Mouse (Mus musculus) heart, postnatal 0 days (tissue): Measurements from ENCODE around the gene Xrra1. TPM values are rescaled to one million over a fixed set of nuclear protein-coding genes. Genes with fewer than 3 reads are reported as not detected.

Experiments
- ATAC-seq: fragments of 200-750 bp; cut with Nextera tagmentation; 2 replicates; pipeline ENCODE4 v1.8.0; 2017; ENCODE audit warnings: low read depth, moderate number of reproducible peaks, moderate library complexity; ENCODE audit not compliant: insufficient read depth
- DNase-seq: peaks from one replicate; pipeline ENCODE4 v3.0.0-alpha.2; 2016; ENCODE audit warnings: low spot score
- H3K27ac ChIP-seq: fragments of 300-500 bp; sonication (generic); 2 replicates; pipeline ENCODE4 v1.5.1; 2014; ENCODE audit warnings: low read depth, mild to moderate bottlenecking
- H3K27me3 ChIP-seq: fragments of 300-500 bp; sonication (generic); 2 replicates; pipeline ENCODE4 v1.6.1; 2014; ENCODE audit warnings: low read length, mixed read lengths; ENCODE audit not compliant: control insufficient read depth, insufficient read depth
- H3K36me3 ChIP-seq: fragments of 300-500 bp; sonication (generic); replicated peaks from 2 replicates; pipeline ENCODE4 v1.6.1; 2014; ENCODE audit warnings: low read length, mixed read lengths; ENCODE audit not compliant: control insufficient read depth, insufficient read depth
- H3K4me1 ChIP-seq: fragments of 300-500 bp; sonication (generic); 2 replicates; pipeline ENCODE4 v1.6.1; 2014; ENCODE audit warnings: antibody characterized with exemption; ENCODE audit not compliant: control insufficient read depth, insufficient read depth
- H3K4me2 ChIP-seq: fragments of 300-500 bp; sonication (generic); 2 replicates; pipeline ENCODE4 v1.6.1; 2014; ENCODE audit warnings: low read depth, mild to moderate bottlenecking, low read length, moderate library complexity
- H3K4me3 ChIP-seq: fragments of 300-500 bp; sonication (generic); 2 replicates; pipeline ENCODE4 v1.5.1; 2014; ENCODE audit warnings: low read depth, low read length
- H3K9ac ChIP-seq: fragments of 300-500 bp; sonication (generic); replicated peaks from 2 replicates; pipeline ENCODE4 v1.6.1; 2014; ENCODE audit warnings: low read depth, low read length, mixed read lengths
- H3K9me3 ChIP-seq: fragments of 300-500 bp; sonication (generic); replicated peaks from 2 replicates; pipeline ENCODE4 v1.6.1; 2016; ENCODE audit warnings: low read length; ENCODE audit not compliant: control insufficient read depth
- CTCF ChIP-seq: IDR thresholded peaks from 2 replicates; pipeline ENCODE4 v1.5.1; 2016; ENCODE audit warnings: antibody characterized with exemption, control low read depth, low read depth
- EP300 ChIP-seq: IDR thresholded peaks from 2 replicates; pipeline ENCODE4 v1.6.1; 2016; ENCODE audit warnings: antibody characterized with exemption, low read depth
- WGBS: fragments of 180-500 bp; shearing (Covaris S2); extraction: QIAGEN DNeasy Blood & Tissue Kit; methylation state at CpG from one replicate; pipeline ENCODE4 v1.1.7; 2014; 5-methylcytosine and 5-hydroxymethylcytosine counted together
- polyA plus RNA-seq: library from polyadenylated mRNA; unstranded; fragments of >200 nt; fragmentation: Nextera tagmentation; extraction: Ambion mirVana; gene quantifications from 2 replicates; pipeline ENCODE4 v1.2.1, GENCODE M21; 2015
- total RNA-seq: library from RNA; depleted of rRNA; stranded (reverse); fragments of >200 nt; gene quantifications from 2 replicates; pipeline ENCODE4 v1.2.3, GENCODE M21; 2014; ENCODE audit warnings: low replicate concordance

Xrra1 gene
- total and polyA plus RNA-seq, 2 experiments from 2014 or later, result 0.08 TPM; not detected in 1

DNA sequence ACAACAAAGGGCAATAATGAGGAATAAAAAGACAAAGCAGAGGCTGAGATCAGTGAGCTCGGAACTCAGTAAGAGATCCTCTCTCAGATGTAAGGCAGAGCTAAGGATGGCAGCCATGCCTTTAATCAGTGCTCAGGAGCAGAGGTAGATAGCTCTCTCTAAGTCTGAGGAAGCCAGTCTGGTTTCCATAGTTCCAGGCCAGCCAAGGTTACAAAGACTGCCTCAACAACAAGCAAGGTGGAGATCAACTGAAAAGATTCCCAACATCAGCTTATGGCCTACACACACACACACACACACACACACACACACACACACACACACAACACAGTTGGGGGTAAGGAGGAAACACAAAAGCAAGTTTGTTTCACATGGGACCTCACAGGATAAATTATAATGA is 7.8 kb upstream of the Xrra1 start:
- Histone ChIP-seq H3K27ac (no peak overlapping the region), H3K36me3 (peaks cover 47% of the 10 kb centered on the region), H3K4me3 (no peak overlapping the region), H3K9me3 (no peaks in the 10 kb centered on the region), H3K27me3 (no peaks in the 10 kb centered on the region), H3K9ac (no peak overlapping the region), H3K4me1 (peaks cover 8% of the 10 kb centered on the region; the same call in 1 of the 2 replicates), H3K4me2 (no peak overlapping the region)
- TF ChIP-seq CTCF (no peak), EP300 (no peak)
- 65% methylated on average over 1 of the region's 1 CpGs for WGBS
- ATAC-seq (no peak), DNase-seq (no peak)

GRCm38 (mm10) chr7:99851618-99852017 is 7.3 kb upstream of the Xrra1 start:
- no peak overlapping the region for H3K4me2 ChIP-seq
- no peak overlapping the region for H3K4me3 ChIP-seq
- 72% methylated on average over 6 of the region's 6 CpGs for WGBS
- DNase-seq (no peak), ATAC-seq (no peak)
- peaks cover 43% of the 10 kb centered on the region for H3K36me3 ChIP-seq
- no peaks in the 10 kb centered on the region for H3K27me3 ChIP-seq
- H3K9me3 ChIP-seq, result no peaks in the 10 kb centered on the region
- H3K4me1 ChIP-seq, result 0 out of 2 replicates have a peak, but pooled peaks cover 5% of the 10 kb centered on the region
- no peak overlapping the region for H3K9ac ChIP-seq
- TF ChIP-seq CTCF (no peak), EP300 (no peak)
- no peak overlapping the region for H3K27ac ChIP-seq

DNA sequence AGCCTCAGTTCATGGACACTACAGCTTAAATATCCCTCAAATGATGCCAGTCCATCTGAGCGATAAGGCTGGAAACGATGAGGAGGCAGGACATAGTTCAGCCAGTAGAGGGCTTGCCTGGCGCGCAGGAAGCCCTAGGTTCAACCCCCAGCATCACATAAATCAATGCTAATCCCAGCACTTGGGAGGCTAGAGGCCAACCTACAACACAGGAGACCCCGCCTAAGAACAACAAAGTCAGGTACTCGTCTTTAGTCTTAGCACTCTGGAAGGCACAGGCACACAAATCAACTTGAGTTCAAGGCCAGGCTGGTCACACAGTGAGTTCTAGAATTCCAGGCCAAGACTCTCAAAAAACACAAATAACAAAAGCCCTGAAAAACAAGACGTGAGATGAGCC is 5.6 kb upstream of the Xrra1 start:
- Histone ChIP-seq H3K27me3 (no peaks in the 10 kb centered on the region), H3K9ac (no peak overlapping the region), H3K4me1 (peaks cover 13% of the 10 kb centered on the region), H3K36me3 (peaks cover 30% of the 10 kb centered on the region), H3K27ac (no peak overlapping the region), H3K4me3 (no peak overlapping the region), H3K4me2 (no peak overlapping the region), H3K9me3 (no peaks in the 10 kb centered on the region)
- DNase-seq (no peak), ATAC-seq (no peak)
- TF ChIP-seq EP300 (no peak), CTCF (no peak)
- WGBS, result 80% methylated on average over 7 of the region's 7 CpGs

GRCm38 (mm10) chr7:99854311-99854710 is 4.6 kb upstream of the Xrra1 start:
- TF ChIP-seq EP300 (no peak), CTCF (no peak)
- Histone ChIP-seq H3K9me3 (no peaks in the 10 kb centered on the region), H3K9ac (no peak overlapping the region), H3K36me3 (peaks cover 22% of the 10 kb centered on the region), H3K4me1 (peaks cover 13% of the 10 kb centered on the region), H3K4me3 (no peak overlapping the region), H3K27me3 (no peaks in the 10 kb centered on the region), H3K4me2 (no peak overlapping the region), H3K27ac (no peak overlapping the region)
- ATAC-seq (no peak), DNase-seq (no peak)
- 70% methylated on average over 4 of the region's 4 CpGs for WGBS

DNA sequence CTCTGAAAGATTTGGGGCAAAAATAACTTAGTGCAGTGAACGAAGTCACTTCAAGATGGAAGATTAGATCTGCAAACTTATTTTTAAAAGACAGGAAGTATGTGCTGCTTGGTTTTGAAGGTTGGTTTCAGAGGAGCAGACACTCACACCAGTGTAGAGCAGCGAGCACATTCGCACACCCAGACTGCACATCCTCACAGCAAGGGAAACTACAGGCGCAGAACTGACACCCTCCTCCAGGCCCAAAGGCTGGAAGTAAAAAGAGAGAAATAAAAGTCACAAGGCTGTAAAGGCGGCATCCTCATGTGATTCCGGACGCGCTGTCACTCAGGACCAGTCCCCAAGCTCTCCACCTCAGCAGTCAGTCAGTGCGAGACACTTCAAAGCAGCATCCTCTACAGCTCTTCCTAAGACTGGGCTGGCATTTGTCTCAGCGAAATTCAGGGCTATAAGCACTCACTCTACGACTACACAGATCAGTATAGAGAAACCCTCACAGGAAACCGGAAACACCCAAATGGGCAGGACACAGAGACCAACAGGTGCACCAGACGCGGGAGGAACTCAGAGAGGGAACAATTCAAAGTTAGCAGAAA is 2.6 kb upstream of the Xrra1 start:
- no peak overlapping the region; the same call in 1 of the 2 replicates for H3K27ac ChIP-seq
- TF ChIP-seq EP300 (no peak), CTCF (no peak)
- H3K9me3 ChIP-seq, result no peaks in the 10 kb centered on the region
- 76% methylated on average over 14 of the region's 14 CpGs for WGBS
- no peaks in the 10 kb centered on the region for H3K27me3 ChIP-seq
- H3K9ac ChIP-seq, result no peak overlapping the region
- no peak overlapping the region for H3K4me3 ChIP-seq
- peaks cover 12% of the 10 kb centered on the region for H3K4me1 ChIP-seq
- DNase-seq, result no peak
- H3K4me2 ChIP-seq, result no peak overlapping the region; the same call in 1 of the 2 replicates
- H3K36me3 ChIP-seq, result peaks cover 22% of the 10 kb centered on the region
- no peak for ATAC-seq

GRCm38 (mm10) chr7:99858175-99858812 is 622 bp upstream of the Xrra1 start:
- H3K9me3 ChIP-seq, result no peaks in the 10 kb centered on the region
- TF ChIP-seq EP300, result no peak
- TF ChIP-seq CTCF, result no peak
- DNase-seq, result no peak
- peak; percentile 19 for ATAC-seq
- peak overlapping the region; percentile 68 for H3K4me2 ChIP-seq
- peak overlapping the region; percentile 79 for H3K27ac ChIP-seq
- H3K9ac ChIP-seq, result peak overlapping the region; percentile 87
- H3K4me3 ChIP-seq, result peak overlapping the region; percentile 94
- no peaks in the 10 kb centered on the region for H3K27me3 ChIP-seq
- H3K36me3 ChIP-seq, result peaks cover 17% of the 10 kb centered on the region
- peaks cover 9% of the 10 kb centered on the region for H3K4me1 ChIP-seq
- under 1% methylated on average over 18 of the region's 19 CpGs for WGBS
